Mouse (Mus musculus) MN1 (cell line): ENCODE measurements around the gene Apol10b.
A peak's percentile ranks its signal among the peaks of the same experiment; 100 is the strongest.
"Not testable (repeated sequence)": the region's sequence is repeated elsewhere in the genome, so short reads cannot be mapped to it uniquely, and the experiment has no call there.

ENCODE experiments used
- DNase-seq: peaks from one replicate; pipeline ENCODE4 v3.0.0-alpha.2; 2016; ENCODE audit warnings: low spot score

The Apol10b gene

DNA sequence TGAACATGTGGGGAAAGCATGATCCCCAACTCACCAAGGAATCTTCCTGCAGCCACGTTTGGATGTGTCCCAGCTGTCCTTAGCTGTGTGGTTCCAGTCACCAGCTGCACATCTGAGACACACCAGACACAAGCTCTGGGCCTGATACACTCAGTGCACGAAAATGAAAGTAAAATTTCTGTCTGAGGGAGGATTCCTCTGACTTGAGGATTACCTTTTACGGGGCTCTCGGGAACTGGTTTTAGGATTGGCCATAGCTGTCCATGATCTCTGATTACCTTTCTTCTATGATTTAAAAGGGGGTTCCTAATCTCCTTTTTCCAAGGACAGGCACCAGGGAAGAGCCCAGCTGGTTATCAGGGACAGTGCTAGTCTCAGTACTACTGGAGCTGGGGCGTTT is at the start of gene Apol10b:
TSS of gene Apol10b (minus strand) at position 165 of the 400 bp plus-strand sequence.
- peak; percentile 65 for DNase-seq

DNA sequence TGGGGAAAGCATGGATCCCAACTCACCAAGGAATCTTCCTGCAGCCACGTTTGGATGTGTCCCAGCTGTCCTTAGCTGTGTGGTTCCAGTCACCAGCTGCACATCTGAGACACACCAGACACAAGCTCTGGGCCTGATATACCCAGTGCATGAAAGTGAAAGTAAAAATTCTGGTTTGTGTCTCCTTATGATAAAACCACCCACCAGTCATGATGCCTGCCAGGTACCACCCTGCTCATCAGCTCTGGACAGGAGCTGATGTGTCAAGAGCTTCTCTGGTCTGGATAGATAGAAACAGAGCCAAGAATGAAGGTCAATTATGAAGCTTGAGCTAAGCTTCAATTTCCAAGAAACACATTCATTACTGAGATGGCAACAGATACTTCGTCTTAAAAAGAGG is 47.3 kb upstream of the Apol10b start, which contains the start of gene Apol11b:
TSS of gene Apol11b (minus strand) at position 111 of the 400 bp plus-strand sequence.
- DNase-seq: not testable (repeated sequence)

DNA sequence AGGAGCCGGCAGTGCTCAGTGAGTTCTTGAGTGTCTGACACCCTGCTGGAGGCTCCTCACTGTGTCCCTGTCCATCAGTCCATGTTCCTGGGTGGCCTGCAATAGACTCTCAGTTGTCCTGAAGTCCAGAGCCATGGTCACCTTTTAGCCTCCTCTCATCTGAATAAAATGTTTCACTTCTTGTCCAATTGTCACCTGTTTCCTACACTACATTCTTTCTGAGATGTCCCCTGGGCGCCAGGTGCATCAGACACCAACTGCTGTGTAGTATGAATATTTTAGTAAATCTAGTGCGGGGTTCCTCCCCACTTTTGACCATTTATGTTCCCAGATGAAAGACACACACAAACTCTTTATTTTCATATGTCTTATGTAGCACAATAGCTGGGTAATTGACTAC is 33.9 kb upstream of the Apol10b start:
- not testable (repeated sequence) for DNase-seq

DNA sequence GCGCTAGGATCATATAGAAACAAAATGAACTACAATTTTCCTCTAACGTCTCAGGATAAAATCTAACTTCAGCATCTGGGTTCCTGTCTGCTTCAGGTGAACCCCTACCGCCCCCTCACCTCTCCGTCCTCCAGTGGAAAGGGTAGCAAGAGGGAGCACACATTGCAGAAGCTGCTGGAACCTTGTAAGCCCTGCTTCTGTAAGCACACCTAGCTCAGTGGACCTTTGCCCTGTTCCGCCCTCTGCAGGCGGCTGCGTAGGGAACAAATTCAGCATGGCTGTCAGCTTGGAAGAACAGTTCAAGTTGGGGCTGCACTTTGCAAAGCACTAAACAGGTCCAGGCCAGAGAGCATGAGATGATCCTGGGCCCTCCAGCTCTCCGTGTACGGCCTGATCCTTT is 32.7 kb upstream of the Apol10b start:
- not testable (repeated sequence) for DNase-seq

DNA sequence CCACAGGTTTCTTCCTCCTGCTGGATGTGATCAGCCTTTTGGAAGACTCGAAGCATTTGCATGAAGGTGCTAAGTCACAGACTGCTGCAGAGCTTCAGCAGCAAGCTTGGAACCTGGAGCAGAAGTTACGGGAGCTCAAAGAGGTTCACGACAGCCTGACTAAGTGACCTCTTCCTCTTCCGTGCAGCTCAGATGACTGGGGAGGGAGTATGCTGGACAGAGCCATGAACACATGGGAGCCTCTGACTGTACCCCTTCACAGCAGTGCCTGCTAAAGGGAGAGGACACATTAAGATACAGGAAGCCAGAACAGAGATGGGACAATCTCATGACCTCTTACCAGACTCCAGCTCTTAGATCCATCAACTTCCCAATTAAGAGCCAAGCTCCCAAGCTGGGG is 30.5 kb upstream of the Apol10b start:
- peak; percentile 60 for DNase-seq

DNA sequence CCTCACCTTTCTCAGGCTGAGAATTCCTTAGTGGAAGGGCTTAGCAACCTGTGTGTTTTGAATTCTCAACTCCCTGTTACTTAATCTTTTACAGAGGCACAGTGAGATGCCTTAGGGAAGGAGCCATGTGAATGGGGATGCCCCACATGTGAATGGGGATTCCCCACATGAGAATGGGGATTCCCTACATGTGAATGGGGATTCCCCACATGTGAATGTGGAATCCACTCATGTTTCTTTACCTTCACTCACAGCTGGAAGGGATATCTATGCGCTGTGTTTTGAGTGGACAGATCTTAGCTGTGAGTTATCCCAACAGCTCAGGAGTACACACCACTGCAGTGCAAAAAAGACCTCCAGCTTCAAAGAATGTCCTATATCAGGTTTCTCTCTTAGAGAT is 28.8 kb upstream of the Apol10b start:
- no peak for DNase-seq

DNA sequence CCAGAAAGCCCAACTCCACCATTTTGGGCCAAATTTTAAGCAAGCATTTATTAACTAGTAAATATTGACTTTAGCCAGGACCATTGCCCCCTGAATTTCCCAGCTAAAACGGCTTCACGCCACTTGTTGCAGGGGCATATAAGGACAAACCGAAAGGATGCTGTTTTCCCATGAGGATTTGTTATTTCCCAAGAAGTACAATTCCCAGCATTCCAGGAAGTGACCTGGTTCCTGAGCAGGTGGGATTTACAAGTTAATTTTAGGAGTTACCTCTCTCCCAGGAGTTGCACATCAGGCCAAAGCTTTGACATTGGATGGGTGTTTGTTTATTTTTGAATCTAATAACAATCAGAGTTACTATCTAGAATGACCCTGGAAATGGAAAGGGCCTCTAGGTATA is 10.1 kb upstream of the Apol10b start:
- DNase-seq: no peak

DNA sequence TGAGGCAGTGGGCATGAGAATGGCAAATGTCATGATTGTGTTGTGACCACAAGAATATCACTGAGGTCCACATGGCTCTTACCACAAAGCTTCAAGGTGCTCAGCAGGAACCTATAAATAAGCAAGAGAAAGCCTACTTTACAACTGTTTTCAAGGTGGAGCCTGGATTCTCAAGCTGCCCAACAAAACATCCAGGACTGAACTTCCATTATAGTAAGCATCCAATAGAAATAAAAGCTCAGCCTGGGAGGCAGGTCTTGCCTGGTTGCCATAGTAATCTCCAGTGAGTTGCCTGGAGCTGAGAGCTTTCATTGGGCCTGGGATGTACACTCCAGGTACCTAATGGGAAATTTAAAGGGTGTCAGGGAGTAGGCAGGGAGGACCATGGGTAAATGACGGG is 3.0 kb upstream of the Apol10b start, which contains the start of gene Gm36245:
TSS of gene Gm36245 (plus strand) at position 301 of the 400 bp plus-strand sequence.
- no peak for DNase-seq

DNA sequence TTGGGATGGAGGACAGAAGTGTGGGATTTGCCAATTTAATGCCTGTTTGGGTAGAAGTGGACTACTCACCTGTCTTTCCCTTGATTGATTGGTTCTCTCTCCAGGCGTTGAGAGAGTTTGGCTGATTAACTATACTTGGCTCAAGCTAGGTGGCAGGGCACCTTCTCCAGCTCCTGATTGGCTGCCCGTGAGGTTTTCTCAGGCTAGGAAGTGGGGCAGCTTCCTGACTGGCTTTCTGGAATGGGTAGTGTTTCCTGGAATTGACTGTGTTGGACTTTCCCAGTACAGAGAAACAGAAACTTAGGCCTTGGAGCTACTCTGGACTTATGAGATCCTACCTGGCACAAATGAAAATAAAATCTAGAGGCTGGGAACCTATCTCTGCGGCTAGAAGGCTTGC is 2.5 kb upstream of the Apol10b start:
- no peak for DNase-seq

DNA sequence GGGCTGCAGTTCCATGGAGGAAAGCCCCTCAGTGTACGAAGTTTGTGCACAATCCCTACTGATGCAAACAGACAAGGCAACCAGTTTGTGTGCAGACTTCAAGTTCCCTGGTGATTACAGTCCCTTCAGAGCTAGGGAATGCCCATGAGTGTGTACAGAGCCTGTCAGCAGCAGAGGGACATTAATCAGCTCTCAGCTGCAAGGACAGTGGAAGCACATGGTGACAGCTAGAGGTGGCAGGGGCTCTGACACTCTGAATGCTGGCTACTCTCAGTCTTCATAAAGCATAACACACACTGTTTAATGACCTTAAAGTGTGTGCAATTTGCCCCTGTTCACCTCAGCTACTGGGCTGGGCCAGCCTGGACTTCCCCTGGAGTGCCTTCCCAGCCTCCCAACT is 2.4 kb downstream of the Apol10b start:
- DNase-seq: no peak

DNA sequence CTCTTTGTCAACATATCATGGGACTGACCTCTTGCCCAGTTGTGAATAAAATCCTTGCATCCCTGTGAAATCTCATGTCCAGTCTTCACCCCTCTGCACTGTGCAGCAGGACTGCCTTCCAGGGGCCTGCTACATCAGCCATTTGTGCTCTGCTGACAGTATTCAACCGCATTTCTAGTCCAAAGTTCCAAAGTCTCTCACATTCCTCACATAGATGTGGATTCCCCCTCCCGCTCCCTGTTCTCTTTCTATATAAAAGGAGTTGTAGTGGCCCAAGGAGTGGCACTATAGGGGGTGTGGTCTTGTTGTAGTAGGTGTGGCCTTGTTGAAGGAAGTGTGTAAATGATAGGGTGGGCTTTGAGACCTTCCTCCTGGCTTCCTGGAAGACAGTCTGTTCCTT is 5.0 kb downstream of the Apol10b start:
- DNase-seq: no peak

DNA sequence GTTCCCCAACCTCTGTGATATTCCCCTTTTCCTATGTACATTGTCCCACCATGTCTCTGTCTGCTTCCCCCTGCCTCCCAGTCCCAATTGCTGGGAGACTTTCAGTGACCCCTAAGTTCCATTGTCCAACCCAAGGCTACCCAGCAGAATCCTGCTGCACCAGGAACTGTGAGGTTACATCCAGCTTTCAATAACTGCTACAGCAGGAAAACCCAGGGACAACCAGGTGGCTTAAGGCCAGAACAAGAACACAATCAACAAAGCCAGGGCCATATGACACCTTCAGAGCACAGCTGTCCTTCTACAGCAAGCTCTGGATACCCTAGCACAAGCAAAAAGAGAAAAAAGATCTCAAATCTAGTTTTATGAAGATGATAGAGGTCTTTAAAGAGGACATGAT is 6.9 kb downstream of the Apol10b start:
- no peak for DNase-seq

DNA sequence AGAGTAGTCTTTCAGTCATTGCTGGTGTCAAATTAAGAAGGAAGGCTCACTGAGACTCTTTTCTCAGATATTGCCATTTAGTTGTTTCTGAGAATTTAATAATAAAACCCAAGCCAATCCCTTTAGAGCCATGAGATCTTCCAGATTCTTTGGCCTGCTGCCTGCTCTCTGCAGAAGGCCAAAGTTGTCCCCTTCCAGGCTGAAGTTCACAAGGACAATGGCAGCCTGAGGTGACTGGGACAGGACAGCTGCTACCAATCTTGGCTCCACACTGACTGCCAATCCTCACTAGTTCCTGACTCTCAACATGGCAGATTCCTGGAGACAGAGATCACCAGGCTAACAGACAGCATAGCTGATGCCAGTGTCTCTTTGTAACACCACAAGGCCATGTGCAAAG is 8.9 kb downstream of the Apol10b start:
- DNase-seq: no peak

DNA sequence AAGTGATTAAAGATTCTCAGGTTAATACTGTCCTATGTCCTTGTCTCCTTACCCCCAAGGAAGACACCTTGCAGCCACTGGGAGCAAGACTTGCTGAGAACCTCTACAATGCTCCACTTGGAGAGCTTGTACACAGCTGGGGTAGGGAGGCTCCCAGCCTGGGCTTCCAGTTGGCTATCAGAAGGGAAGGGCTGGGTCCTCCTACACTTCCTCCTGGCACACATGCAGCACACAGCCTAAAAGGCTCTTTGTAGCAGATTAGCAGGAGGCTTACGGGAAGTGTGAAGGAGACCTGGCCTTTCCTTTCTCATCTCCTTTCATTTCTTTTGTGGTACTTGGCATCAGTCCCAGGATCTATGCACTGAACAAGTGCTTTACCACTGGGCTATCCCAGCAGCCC is 14.2 kb downstream of the Apol10b start:
- no peak for DNase-seq

DNA sequence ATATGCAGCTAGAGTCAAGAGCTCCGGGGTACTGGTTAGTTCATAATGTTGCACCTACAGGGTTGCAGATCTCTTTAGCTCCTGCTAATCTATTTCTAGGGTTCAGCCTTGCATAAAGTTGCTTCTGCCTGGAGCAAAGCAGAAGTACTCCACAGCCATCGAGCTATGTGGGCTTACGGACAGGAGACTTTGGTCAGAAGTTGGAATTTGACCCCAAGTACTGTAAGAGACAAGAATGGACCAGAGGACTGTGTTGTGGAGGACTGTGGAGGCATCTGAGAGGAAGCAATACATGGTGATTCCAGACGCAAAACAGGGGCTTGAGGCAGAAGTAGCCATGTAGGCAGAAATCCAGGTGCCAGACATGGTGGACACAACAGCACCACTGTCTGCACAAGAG is 16.6 kb downstream of the Apol10b start:
- no peak for DNase-seq

DNA sequence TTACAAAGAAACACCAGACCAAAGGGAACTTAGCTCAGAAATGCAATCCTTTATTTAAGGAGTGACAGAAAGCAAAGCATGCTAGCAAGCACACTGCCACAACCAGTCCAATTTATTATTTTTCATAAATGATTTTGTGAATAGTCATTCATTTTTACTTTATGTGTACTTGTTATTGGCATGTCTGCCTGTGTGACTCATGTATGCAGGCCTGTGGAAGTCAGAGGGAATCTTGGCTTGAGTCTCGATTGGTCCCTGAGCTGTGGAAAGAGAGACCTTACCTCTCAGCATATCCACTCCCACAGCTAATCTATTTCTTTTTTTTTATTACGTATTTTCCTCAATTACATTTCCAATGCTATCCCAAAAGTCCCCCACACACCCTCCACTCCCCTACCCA is 17.1 kb downstream of the Apol10b start:
- DNase-seq: no peak

DNA sequence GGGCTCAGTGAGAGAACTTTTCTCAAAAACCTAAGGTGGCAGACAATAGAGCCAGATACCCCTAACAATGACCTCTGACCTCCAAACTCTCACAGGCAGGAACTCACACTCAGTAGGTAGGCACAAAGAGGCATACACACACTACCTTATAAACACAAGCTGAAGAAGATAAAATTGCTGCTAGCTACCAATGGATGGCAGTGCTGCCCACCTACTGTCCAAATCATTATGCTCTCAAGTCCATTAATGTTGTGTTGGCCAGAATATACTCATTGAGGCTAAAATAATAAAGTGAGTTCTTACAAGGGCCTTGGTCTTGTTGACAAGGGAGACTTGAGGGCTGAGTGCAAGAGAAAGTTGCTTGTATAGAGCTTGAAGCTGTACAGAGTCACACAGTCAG is 32.7 kb downstream of the Apol10b start:
- peak; percentile 5 for DNase-seq

DNA sequence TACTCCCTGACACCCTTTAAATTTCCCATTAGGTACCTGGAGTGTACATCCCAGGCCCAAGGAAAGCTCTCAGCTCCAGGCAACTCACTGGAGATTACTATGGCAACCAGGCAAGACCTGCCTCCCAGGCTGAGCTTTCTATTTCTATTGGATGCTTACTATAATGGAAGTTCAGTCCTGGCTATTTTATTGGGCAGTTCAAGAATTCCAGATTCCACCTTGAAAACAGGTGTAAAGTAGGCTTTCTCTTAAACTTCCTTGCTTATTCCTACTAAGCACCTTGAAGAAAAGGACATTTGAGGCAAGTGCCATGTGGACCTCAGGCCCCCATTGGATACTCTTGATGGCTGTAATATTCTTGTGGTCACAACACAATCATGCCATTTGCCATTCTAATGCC is 34.1 kb downstream of the Apol10b start, which contains the start of gene 1700025B11Rik:
TSS of gene 1700025B11Rik (minus strand) at position 101 of the 400 bp plus-strand sequence.
- DNase-seq: peak; percentile 5

DNA sequence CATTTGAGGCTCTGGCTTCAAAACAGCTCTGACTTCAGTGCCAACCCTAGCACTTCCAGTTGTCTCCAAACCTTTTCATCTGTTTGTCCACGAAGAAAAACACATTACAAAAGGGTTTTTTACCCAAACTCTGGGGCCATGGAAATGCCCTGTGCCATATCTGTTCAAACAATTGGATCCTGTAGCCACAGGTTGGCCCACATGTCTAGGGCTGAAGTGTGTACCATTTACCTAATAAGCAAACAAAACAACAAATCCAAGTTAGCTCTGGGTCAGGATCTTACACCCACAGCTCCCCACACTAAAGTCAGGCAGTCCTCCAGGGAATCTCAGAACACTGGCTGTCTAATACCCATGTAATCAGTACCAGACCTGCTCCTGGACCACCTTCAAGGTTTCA is 56.7 kb downstream of the Apol10b start:
- DNase-seq: not testable (repeated sequence)
